Mouse (Mus musculus): ENCODE data around the gene Serpinb1c. TPM values are rescaled to one million over a fixed set of nuclear protein-coding genes. Genes with fewer than 3 reads are reported as not detected.
"Not testable (repeated sequence)": the region's sequence is repeated elsewhere in the genome, so short reads cannot be mapped to it uniquely, and the experiment has no call there.

Serpinb1c gene
- polyA plus RNA-seq, 1 experiment, result 0.08 TPM

DNA sequence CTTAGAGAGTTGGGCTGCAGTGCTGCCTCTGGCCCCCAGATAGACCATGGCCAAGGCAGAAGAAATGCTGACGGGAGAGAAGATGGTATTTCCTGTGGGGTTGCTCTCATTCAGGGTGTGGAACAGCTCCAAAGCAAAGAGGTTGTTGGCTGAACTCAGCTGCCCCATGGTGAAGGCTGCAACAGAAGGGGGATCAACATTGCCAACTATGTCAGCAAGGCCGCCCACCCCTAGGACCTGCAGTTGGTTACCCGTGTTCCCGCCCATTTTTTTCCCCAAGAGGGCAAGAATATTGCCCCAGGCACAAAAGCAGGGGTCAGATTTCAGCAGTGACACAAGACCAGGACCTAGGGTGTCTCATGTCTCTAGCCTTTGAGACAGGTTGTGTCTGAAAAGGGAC, 1.1 kb downstream of the Serpinb1c start:
- no peak overlapping the region for H3K4me3 ChIP-seq
- H3K36me3 ChIP-seq (ENCODE audit: control insufficient read depth, insufficient read depth), result no peaks in the 10 kb centered on the region
- no peaks in the 10 kb centered on the region for H3K27me3 ChIP-seq (ENCODE audit: control insufficient read depth, insufficient read depth, insufficient read length)
- no peak for TF ChIP-seq USF1 (IDR thresholded peaks at IDR 0.05; ENCODE audit: low read depth)
- TF ChIP-seq MYOG (IDR thresholded peaks at IDR 0.05; ENCODE audit: control insufficient read depth in 1 of 3, insufficient read depth in 1 of 3, insufficient read length in 2 of 3, low read depth in 2 of 3), result no peak
- no peak overlapping the region for H3ac ChIP-seq (ENCODE audit: control insufficient read depth, insufficient read length)
- H3K79me2 ChIP-seq (ENCODE audit: control insufficient read depth, insufficient read depth), result no peaks in the 10 kb centered on the region
- H3K4me2 ChIP-seq (ENCODE audit: low read depth), result no peak overlapping the region

DNA sequence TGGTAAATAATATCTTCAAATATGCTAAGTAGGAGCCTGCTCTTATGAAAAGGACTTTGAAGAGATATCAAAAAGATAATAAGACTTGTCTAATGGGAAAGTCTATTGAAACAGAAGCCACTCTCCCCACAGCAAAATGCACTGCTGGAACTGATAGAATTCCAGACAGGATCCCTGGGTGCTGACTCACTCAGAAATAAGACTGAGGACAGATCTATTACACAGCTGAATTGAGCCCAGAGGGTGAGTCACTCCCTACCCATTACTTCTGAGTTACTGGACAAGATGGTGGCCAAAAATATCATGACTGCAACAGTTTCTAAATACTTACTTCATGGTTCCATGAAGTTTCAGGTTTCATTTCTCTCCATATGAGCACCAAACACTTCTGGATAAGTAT, 13.3 kb downstream of the Serpinb1c start:
- H3K4me2 ChIP-seq (ENCODE audit: low read depth), result peak overlapping the region; percentile 43

DNA sequence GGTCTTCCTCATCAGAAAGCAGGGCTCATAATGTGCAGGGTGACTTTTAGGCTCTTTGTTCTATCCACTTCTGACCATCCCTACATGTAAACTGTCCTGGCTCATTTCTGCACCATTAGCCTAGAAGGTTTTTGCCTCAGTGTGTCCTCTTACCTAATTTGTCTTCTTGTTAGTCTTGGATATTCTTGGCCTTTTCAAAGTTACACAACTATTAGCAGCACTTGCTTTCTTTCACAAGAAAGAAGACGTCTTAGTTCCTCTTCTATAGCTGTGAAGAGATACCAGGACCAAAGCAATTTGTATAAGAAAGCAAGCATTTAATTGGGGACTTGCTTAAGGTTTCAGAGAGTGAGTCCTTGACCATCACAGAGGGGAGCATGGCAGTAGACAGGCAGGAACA, 24.1 kb downstream of the Serpinb1c start:
- Histone ChIP-seq H3K27me3 (ENCODE audit: control insufficient read depth, insufficient read depth, insufficient read length) (no peaks in the 10 kb centered on the region), H3K36me3 (ENCODE audit: control insufficient read depth, insufficient read depth) (no peaks in the 10 kb centered on the region), H3K79me2 (ENCODE audit: control insufficient read depth, insufficient read depth) (no peaks in the 10 kb centered on the region), H3ac (ENCODE audit: control insufficient read depth, insufficient read length) (no peak overlapping the region), H3K4me3 (no peak overlapping the region), H3K4me2 (ENCODE audit: low read depth) (no peak overlapping the region)
- TF ChIP-seq POLR2A (IDR thresholded peaks at IDR 0.05; ENCODE audit: insufficient read length, low read depth) (no peak), TCF3 (IDR thresholded peaks at IDR 0.05; ENCODE audit: insufficient read length, low read depth) (no peak), POLR2AphosphoS2 (IDR thresholded peaks at IDR 0.05; ENCODE audit: insufficient read length, low read depth) (no peak), MYOG (IDR thresholded peaks at IDR 0.05; ENCODE audit: control insufficient read depth in 1 of 3, insufficient read depth in 1 of 3, insufficient read length in 2 of 3, low read depth in 2 of 3) (no peak), TCF12 (IDR thresholded peaks at IDR 0.05; ENCODE audit: insufficient read depth, poor library complexity, severe bottlenecking) (no peak), MAX (IDR thresholded peaks at IDR 0.05; ENCODE audit: low read depth) (no peak), REST (IDR thresholded peaks at IDR 0.05; ENCODE audit: insufficient read depth, insufficient read length) (no peak), E2F4 (IDR thresholded peaks at IDR 0.05; ENCODE audit: insufficient read depth) (no peak), CEBPB (IDR thresholded peaks at IDR 0.05; ENCODE audit: insufficient read depth, poor library complexity, severe bottlenecking) (no peak), SRF (IDR thresholded peaks at IDR 0.05; ENCODE audit: control insufficient read depth, insufficient read length, low read depth) (no peak), MYOD1 (IDR thresholded peaks at IDR 0.05; ENCODE audit: control insufficient read depth in 1 of 3, insufficient read length in 2 of 3, low read depth in 2 of 3) (no peak), USF1 (IDR thresholded peaks at IDR 0.05; ENCODE audit: low read depth) (no peak)

More for the DNA sequence above, 13.3 kb downstream of the Serpinb1c start:
- no peaks in the 10 kb centered on the region for H3K36me3 ChIP-seq (ENCODE audit: control insufficient read depth, insufficient read depth)
- no peak overlapping the region for H3K4me3 ChIP-seq
- no peak overlapping the region for H3ac ChIP-seq (ENCODE audit: control insufficient read depth, insufficient read length)
- H3K27me3 ChIP-seq (ENCODE audit: control insufficient read depth, insufficient read depth, insufficient read length), result no peaks in the 10 kb centered on the region
- TF ChIP-seq CEBPB (IDR thresholded peaks at IDR 0.05; ENCODE audit: insufficient read depth, poor library complexity, severe bottlenecking) (peak; percentile 52; the same call in 1 of the 2 replicates), USF1 (IDR thresholded peaks at IDR 0.05; ENCODE audit: low read depth) (no peak), MYOD1 (IDR thresholded peaks at IDR 0.05; ENCODE audit: control insufficient read depth in 1 of 3, insufficient read length in 2 of 3, low read depth in 2 of 3) (peak in 1 of 3 experiments; percentile 27), POLR2AphosphoS2 (IDR thresholded peaks at IDR 0.05; ENCODE audit: insufficient read length, low read depth) (no peak), E2F4 (IDR thresholded peaks at IDR 0.05; ENCODE audit: insufficient read depth) (no peak)
- no peaks in the 10 kb centered on the region for H3K79me2 ChIP-seq (ENCODE audit: control insufficient read depth, insufficient read depth)

DNA sequence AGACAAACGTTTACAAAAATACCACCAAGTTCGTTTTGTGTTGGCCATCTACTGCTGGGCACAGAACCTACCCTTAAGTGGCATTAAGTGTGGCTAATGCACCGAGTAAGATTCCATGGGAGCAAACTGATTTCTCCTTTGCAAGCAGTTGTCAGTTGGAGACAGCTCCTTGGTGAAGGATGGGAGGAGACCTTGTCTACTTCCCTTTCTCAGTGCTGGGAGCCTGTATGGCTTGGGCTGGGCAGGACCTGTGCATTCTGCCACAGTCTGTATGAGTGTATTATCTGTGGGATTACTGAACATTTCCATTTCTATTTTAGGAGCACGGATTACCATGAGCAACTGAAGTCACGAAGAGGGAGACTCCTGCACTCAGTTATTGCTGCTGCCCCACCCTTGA, 29.2 kb downstream of the Serpinb1c start:
- no peak overlapping the region for H3K4me3 ChIP-seq
- no peaks in the 10 kb centered on the region for H3K27me3 ChIP-seq (ENCODE audit: control insufficient read depth, insufficient read depth, insufficient read length)
- no peaks in the 10 kb centered on the region for H3K79me2 ChIP-seq (ENCODE audit: control insufficient read depth, insufficient read depth)
- no peak overlapping the region for H3ac ChIP-seq (ENCODE audit: control insufficient read depth, insufficient read length)
- H3K36me3 ChIP-seq (ENCODE audit: control insufficient read depth, insufficient read depth), result no peaks in the 10 kb centered on the region
- no peak overlapping the region for H3K4me2 ChIP-seq (ENCODE audit: low read depth)
- TF ChIP-seq POLR2A (IDR thresholded peaks at IDR 0.05; ENCODE audit: insufficient read length, low read depth), result no peak
- TF ChIP-seq MAX (IDR thresholded peaks at IDR 0.05; ENCODE audit: low read depth), result no peak
- TF ChIP-seq CEBPB (IDR thresholded peaks at IDR 0.05; ENCODE audit: insufficient read depth, poor library complexity, severe bottlenecking), result no peak
- TF ChIP-seq REST (IDR thresholded peaks at IDR 0.05; ENCODE audit: insufficient read depth, insufficient read length), result no peak
- no peak for TF ChIP-seq POLR2AphosphoS2 (IDR thresholded peaks at IDR 0.05; ENCODE audit: insufficient read length, low read depth)
- no peak for TF ChIP-seq TCF3 (IDR thresholded peaks at IDR 0.05; ENCODE audit: insufficient read length, low read depth)
- TF ChIP-seq USF1 (IDR thresholded peaks at IDR 0.05; ENCODE audit: low read depth), result no peak

DNA sequence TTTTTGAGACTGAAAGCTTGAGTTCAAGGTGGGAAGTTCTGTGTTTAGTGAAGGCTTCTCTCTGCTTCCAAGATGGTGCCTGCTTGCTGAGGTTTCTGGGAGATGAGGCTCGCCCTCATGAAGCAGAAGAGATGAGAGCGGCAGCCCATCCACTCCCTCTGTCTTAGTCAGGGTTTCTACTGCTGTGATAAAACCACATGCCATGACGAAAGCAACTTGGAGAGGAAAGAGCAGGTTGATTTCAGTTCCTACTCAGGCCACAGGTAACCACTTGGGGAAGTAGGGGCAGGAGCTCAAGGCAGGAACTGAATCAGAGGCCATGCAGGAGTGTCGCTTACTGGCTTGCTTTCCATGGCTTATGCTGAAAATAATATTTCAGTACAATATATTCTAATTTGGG, 29.8 kb downstream of the Serpinb1c start:
- H3ac ChIP-seq (ENCODE audit: control insufficient read depth, insufficient read length); H3K4me3 ChIP-seq; H3K4me2 ChIP-seq (ENCODE audit: low read depth); H3K27me3 ChIP-seq (ENCODE audit: control insufficient read depth, insufficient read depth, insufficient read length); H3K36me3 ChIP-seq (ENCODE audit: control insufficient read depth, insufficient read depth); H3K79me2 ChIP-seq (ENCODE audit: control insufficient read depth, insufficient read depth): not testable (repeated sequence)

DNA sequence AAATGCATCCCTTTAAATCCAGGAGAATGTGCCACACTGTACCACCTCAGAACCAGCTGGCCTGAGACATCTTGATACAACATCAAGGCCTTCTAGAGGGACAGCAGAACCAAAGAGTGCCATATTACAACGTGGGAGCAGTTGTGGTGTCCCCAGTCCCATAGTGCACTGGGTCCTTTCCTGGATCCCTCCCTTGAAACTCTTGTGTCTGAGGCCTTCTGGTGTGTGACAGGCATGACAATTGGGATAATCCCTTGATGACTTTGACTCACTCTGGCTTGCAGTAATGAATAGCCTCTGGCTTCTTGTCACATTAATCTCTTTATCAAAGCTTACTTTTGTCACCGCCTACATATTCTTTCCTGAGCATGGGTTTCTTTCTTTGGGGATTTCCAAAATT, 31.0 kb downstream of the Serpinb1c start:
- H3ac ChIP-seq (ENCODE audit: control insufficient read depth, insufficient read length), result no peak overlapping the region
- H3K79me2 ChIP-seq (ENCODE audit: control insufficient read depth, insufficient read depth), result no peaks in the 10 kb centered on the region
- no peak overlapping the region for H3K4me3 ChIP-seq
- no peaks in the 10 kb centered on the region for H3K27me3 ChIP-seq (ENCODE audit: control insufficient read depth, insufficient read depth, insufficient read length)
- H3K4me2 ChIP-seq (ENCODE audit: low read depth), result no peak overlapping the region
- no peak for TF ChIP-seq SRF (IDR thresholded peaks at IDR 0.05; ENCODE audit: control insufficient read depth, insufficient read length, low read depth)
- TF ChIP-seq CEBPB (IDR thresholded peaks at IDR 0.05; ENCODE audit: insufficient read depth, poor library complexity, severe bottlenecking), result no peak
- no peak for TF ChIP-seq MYOD1 (IDR thresholded peaks at IDR 0.05; ENCODE audit: control insufficient read depth in 1 of 3, insufficient read length in 2 of 3, low read depth in 2 of 3)
- no peak for TF ChIP-seq USF1 (IDR thresholded peaks at IDR 0.05; ENCODE audit: low read depth)
- TF ChIP-seq TCF3 (IDR thresholded peaks at IDR 0.05; ENCODE audit: insufficient read length, low read depth), result no peak
- TF ChIP-seq TCF12 (IDR thresholded peaks at IDR 0.05; ENCODE audit: insufficient read depth, poor library complexity, severe bottlenecking), result no peak
- no peak for TF ChIP-seq E2F4 (IDR thresholded peaks at IDR 0.05; ENCODE audit: insufficient read depth)
- no peak for TF ChIP-seq POLR2A (IDR thresholded peaks at IDR 0.05; ENCODE audit: insufficient read length, low read depth)
- TF ChIP-seq MYOG (IDR thresholded peaks at IDR 0.05; ENCODE audit: control insufficient read depth in 1 of 3, insufficient read depth in 1 of 3, insufficient read length in 2 of 3, low read depth in 2 of 3), result no peak
- no peak for TF ChIP-seq REST (IDR thresholded peaks at IDR 0.05; ENCODE audit: insufficient read depth, insufficient read length)
- no peak for TF ChIP-seq POLR2AphosphoS2 (IDR thresholded peaks at IDR 0.05; ENCODE audit: insufficient read length, low read depth)
- TF ChIP-seq MAX (IDR thresholded peaks at IDR 0.05; ENCODE audit: low read depth), result no peak
- no peaks in the 10 kb centered on the region for H3K36me3 ChIP-seq (ENCODE audit: control insufficient read depth, insufficient read depth)

Data from myocyte (in vitro differentiated cells).